Mouse (Mus musculus) neural tube, embryonic 11.5 days (tissue): ENCODE results near the gene Gpsm2. TPM values are rescaled to one million over a fixed set of nuclear protein-coding genes. Genes with fewer than 3 reads are reported as not detected.
"Not testable (repeated sequence)": the region's sequence is repeated elsewhere in the genome, so short reads cannot be mapped to it uniquely, and the experiment has no call there.

Experiments
- ATAC-seq: fragments of 200-750 bp; cut with Nextera tagmentation; 2 replicates; pipeline ENCODE4 v1.8.0; 2017; ENCODE audit warnings: moderate number of reproducible peaks, mild to moderate bottlenecking, moderate TSS enrichment, moderate library complexity; ENCODE audit not compliant: insufficient read depth, low FRiP score, low TSS enrichment
- DNase-seq: peaks from one replicate; pipeline ENCODE4 v3.0.0-alpha.2; 2015; ENCODE audit warnings: low spot score
- H3K27ac ChIP-seq: fragments of 300-500 bp; sonication (generic); 2 replicates; pipeline ENCODE4 v1.5.1; 2014; ENCODE audit warnings: low read depth, mild to moderate bottlenecking, low read length
- H3K27me3 ChIP-seq: fragments of 300-500 bp; sonication (generic); 2 replicates; pipeline ENCODE4 v1.6.1; 2014; ENCODE audit warnings: mild to moderate bottlenecking, low read length, mixed read lengths; ENCODE audit not compliant: control insufficient read depth, insufficient read depth
- H3K36me3 ChIP-seq: fragments of 300-500 bp; sonication (generic); 2 replicates; pipeline ENCODE4 v1.6.1; 2014; ENCODE audit warnings: mild to moderate bottlenecking, low read length, moderate library complexity, mixed read lengths; ENCODE audit not compliant: control insufficient read depth, insufficient read depth
- H3K4me1 ChIP-seq: fragments of 300-500 bp; sonication (generic); 2 replicates; pipeline ENCODE4 v1.6.1; 2014; ENCODE audit warnings: low read length, mixed read lengths; ENCODE audit not compliant: control insufficient read depth, insufficient read depth
- H3K4me2 ChIP-seq: fragments of 300-500 bp; sonication (generic); 2 replicates; pipeline ENCODE4 v1.6.1; 2014; ENCODE audit warnings: low read depth, mild to moderate bottlenecking, moderate library complexity
- H3K4me3 ChIP-seq: fragments of 300-500 bp; sonication (generic); 2 replicates; pipeline ENCODE4 v1.5.1; 2014; ENCODE audit warnings: low read depth, low read length
- H3K9ac ChIP-seq: fragments of 300-500 bp; sonication (generic); 2 replicates; pipeline ENCODE4 v1.6.1; 2014; ENCODE audit warnings: mild to moderate bottlenecking, low read length
- H3K9me3 ChIP-seq: fragments of 300-500 bp; sonication (generic); 2 replicates; pipeline ENCODE4 v1.6.1; 2016; ENCODE audit warnings: low read length; ENCODE audit not compliant: control insufficient read depth
- WGBS: fragments of 180-500 bp; shearing (Covaris S2); extraction: QIAGEN DNeasy Blood & Tissue Kit; methylation state at CpG from one replicate; pipeline ENCODE4 v1.1.7; 2014; 5-methylcytosine and 5-hydroxymethylcytosine counted together
- polyA plus RNA-seq: library from polyadenylated mRNA; unstranded; fragments of >200 nt; fragmentation: Nextera tagmentation; extraction: Ambion mirVana; gene quantifications from 2 replicates; pipeline ENCODE4 v1.2.1, GENCODE M21; 2014

Gpsm2 gene
- polyA plus RNA-seq, 1 experiment from 2014 or later, result 109 TPM

DNA sequence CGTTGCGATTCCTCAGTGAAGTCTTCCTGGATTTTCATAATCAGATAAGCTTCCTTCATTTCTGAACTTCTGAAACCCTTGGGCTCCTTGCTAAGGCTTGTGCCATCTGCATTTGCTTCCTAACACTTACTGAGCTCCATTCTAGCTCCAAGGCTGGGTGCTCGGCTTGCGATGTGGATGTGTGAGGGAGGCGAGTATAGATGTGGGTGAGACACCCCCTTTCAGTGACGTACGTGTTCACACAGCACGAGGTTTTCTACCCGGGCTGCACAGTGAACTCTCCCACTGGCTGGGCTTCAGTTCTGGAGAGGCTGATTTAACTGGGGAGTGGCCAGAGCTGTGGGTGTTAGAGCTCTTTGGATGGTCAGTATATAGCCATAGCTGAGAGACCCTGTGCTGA is 63.5 kb downstream of the Gpsm2 start:
- ATAC-seq (no peak), DNase-seq (no peak)
- H3K36me3 ChIP-seq, result peaks cover 11% of the 10 kb centered on the region
- H3K9me3 ChIP-seq, result no peaks in the 10 kb centered on the region
- H3K4me2 ChIP-seq, result no peak overlapping the region
- H3K27ac ChIP-seq, result no peak overlapping the region
- H3K9ac ChIP-seq, result no peak overlapping the region
- 97% methylated on average over 9 of the region's 9 CpGs for WGBS
- H3K4me1 ChIP-seq, result peaks cover 6% of the 10 kb centered on the region; the same call in 1 of the 2 replicates
- H3K4me3 ChIP-seq, result no peak overlapping the region
- H3K27me3 ChIP-seq, result no peaks in the 10 kb centered on the region

DNA sequence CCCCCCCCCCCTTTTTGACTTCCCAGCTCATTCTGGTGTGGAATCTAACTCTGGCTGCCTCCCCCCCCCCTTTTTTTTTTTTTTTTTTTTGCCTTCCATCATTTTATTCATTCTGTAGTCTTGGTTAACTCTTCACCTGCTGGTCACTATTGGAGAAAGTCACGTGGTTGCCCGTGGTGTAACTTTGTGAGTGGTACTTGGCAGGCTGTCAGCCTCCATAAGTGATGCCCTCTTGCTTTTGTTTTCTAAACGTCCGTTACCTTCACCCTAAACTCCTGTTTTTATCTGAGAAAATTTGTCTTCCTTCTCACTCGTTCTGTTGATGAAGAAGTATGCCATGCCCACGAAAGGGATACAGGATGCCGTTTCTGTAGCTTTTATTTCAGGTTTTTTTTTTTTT is 66.6 kb downstream of the Gpsm2 start:
- no peaks in the 10 kb centered on the region for H3K27me3 ChIP-seq
- H3K9me3 ChIP-seq, result no peaks in the 10 kb centered on the region
- no peak overlapping the region for H3K27ac ChIP-seq
- ATAC-seq (no peak), DNase-seq (no peak)
- H3K9ac ChIP-seq, result no peak overlapping the region
- no peak overlapping the region for H3K4me2 ChIP-seq
- H3K36me3 ChIP-seq, result no peaks in the 10 kb centered on the region
- H3K4me1 ChIP-seq, result peaks cover 6% of the 10 kb centered on the region; the same call in 1 of the 2 replicates
- WGBS, result 81% methylated on average over 7 of the region's 7 CpGs
- H3K4me3 ChIP-seq, result no peak overlapping the region

DNA sequence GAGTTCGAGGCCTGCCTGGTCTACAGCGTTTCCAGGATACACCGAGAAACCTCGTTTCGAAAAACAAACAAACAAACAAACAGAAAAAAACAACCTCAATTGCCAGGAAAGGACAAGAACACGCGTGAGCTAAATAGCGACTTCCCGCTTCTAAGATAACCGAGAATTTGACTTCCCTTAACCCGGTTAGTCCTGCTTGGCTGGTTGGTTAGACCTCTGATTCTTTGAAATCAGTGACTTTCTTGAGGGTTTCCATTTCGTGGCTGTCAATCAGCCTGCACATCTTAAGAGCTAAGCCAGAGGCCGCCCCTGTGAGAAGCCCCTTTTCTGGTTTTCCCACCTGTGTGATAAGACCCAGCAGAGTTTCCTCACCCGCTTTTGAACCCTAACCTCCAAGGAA is 67.5 kb downstream of the Gpsm2 start:
- Histone ChIP-seq H3K4me2 (peak overlapping the region; percentile 52), H3K4me1 (peaks cover 6% of the 10 kb centered on the region; the same call in 1 of the 2 replicates), H3K27ac (no peak overlapping the region), H3K27me3 (no peaks in the 10 kb centered on the region), H3K36me3 (no peaks in the 10 kb centered on the region), H3K9me3 (no peaks in the 10 kb centered on the region), H3K4me3 (peak overlapping the region; percentile 59), H3K9ac (peak overlapping the region; percentile 47)
- no peak for DNase-seq
- ATAC-seq, result no peak
- WGBS, result 33% methylated on average over 14 of the region's 14 CpGs

DNA sequence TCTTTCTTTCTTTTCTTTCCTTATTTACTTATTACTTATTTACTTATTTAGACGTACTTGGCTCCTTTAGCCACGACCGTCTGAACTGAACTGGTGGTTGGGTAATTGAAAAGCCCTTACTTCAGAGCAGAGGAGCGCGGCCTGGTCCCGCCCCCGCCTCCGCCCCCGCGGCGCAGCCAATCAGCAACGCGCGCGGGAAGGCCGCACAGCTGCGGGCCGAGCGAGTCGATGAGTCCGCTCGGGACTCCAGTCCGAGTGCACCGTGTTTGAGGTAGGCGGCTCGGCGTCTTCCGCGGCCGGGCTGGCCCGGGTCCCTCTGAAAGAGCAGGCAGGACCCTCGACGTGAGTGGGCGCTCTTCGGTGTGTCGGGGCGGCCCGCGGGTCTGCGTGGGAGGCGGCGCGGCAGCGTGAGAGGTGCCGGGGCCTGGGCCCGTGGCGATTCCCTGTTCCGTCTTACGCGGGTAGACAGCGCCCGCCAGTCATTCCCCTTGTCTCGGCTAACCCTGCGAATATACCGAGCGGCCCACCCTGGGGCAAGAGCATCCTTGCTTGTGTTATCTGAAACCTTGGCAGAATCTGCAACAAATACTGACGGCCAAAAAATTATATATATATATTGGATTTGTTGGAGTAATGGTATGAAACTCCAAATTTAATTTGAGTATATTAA is 68.3 kb downstream of the Gpsm2 start, which contains the start of gene Clcc1:
TSS of gene Clcc1 (plus strand) at position 204 of the 670 bp plus-strand sequence.
- no peaks in the 10 kb centered on the region for H3K27me3 ChIP-seq
- ATAC-seq (peak; percentile 98), DNase-seq (peak; percentile 97)
- under 1% methylated on average over 53 of the region's 57 CpGs for WGBS
- H3K36me3 ChIP-seq, result no peaks in the 10 kb centered on the region
- H3K9me3 ChIP-seq, result no peaks in the 10 kb centered on the region
- peak within 1 kb of the TSS; percentile 59 for H3K4me3 ChIP-seq
- H3K27ac ChIP-seq, result 0 out of 2 replicates have a peak within 1 kb of the TSS, but pooled peaks have one; percentile 2
- peak within 1 kb of the TSS; percentile 52 for H3K4me2 ChIP-seq
- peaks cover 6% of the 10 kb centered on the region; the same call in 1 of the 2 replicates for H3K4me1 ChIP-seq
- peak within 1 kb of the TSS; percentile 76 for H3K9ac ChIP-seq

DNA sequence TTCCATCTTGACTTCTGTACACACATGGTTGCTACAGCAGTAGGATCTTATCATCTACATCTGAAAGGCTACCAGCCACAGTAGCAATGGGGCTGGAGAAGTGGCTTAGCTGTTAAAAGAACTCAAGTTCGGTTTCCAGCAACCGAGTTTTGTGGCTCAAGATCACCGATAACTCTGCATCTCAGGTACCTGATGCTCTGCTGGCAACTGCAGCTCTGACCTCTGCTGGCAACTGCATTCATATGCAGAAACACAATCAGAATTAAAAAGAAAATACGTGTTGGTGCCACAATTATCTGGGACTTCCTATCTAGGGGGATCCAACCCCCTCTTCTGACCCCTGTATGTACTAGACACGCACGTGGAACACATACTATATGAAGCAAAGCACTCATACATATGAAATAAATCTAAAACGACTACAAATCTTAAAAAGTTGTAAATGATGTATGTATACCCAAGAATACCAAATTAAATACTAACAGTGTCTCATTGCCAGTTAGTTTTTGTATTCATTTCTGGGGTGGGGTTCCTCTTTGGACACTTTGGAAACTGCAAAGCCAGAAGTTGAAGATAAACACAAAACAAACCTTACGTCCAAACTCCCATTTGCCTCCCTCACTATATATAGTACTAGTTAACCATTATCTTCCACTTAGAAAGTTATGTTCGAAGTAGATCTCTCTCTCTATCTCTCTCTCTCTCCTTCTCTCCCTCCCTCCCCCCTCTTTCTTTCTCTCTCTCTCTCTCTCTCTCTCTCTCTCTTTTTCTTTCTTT is 69.1 kb downstream of the Gpsm2 start:
- no peak for DNase-seq
- 30% methylated on average over 9 of the region's 9 CpGs for WGBS

DNA sequence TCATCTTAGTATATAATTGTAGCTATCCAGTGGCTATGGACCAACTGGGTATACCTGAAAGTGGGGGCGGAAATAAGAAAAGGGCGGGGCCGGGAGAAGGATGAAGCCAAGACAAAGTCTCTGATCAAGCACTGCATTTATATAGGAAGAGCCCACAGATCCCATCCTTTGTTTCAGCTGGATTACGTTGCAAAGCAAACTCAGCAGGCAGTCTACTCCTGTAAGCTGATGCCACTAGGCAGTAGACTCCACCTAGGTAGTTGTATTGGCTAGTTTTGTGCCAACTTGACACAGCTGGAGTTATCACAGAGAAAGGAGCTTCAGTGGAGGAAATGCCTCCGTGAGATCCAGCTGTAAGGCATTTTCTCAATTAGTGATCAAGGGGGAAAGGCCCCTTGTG is 74.4 kb downstream of the Gpsm2 start:
- H3K9me3 ChIP-seq, H3K4me1 ChIP-seq, H3K9ac ChIP-seq, DNase-seq, H3K4me3 ChIP-seq, ATAC-seq, H3K4me2 ChIP-seq, H3K36me3 ChIP-seq, H3K27ac ChIP-seq, H3K27me3 ChIP-seq: not testable (repeated sequence)
- 46% methylated on average over 5 of the region's 5 CpGs for WGBS

More for the DNA sequence above, 69.1 kb downstream of the Gpsm2 start:
- Histone ChIP-seq H3K27me3 (no peaks in the 10 kb centered on the region), H3K4me3 (no peak overlapping the region), H3K4me1 (peaks cover 6% of the 10 kb centered on the region; the same call in 1 of the 2 replicates), H3K36me3 (no peaks in the 10 kb centered on the region), H3K9ac (no peak overlapping the region), H3K9me3 (no peaks in the 10 kb centered on the region), H3K4me2 (peak overlapping the region; percentile 24), H3K27ac (no peak overlapping the region)
- no peak for ATAC-seq

DNA sequence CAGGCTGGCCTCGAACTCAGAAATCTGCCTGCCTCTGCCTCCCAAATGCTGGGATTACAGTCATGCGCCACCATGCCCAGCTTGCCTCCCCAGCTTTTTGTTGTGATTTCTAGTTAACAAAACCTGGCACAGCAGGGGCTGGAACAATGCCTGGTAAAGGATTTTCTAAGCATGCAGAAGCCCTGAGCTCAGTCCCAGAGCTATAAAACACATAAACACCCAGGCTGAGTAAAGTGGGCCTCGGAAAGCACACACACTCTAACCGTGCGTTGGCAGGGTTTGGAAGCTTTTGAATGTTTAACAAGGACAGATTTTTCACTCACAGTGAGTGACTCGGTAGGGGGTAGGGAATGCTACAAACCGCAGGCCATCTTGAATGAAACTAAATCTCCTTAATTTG is 76.1 kb downstream of the Gpsm2 start:
- H3K27me3 ChIP-seq, result no peaks in the 10 kb centered on the region
- ATAC-seq, result no peak
- no peak overlapping the region for H3K4me3 ChIP-seq
- 67% methylated on average over 7 of the region's 7 CpGs for WGBS
- no peaks in the 10 kb centered on the region for H3K9me3 ChIP-seq
- no peak for DNase-seq
- no peak overlapping the region for H3K27ac ChIP-seq
- no peaks in the 10 kb centered on the region for H3K4me1 ChIP-seq
- H3K9ac ChIP-seq, result no peak overlapping the region
- no peak overlapping the region for H3K4me2 ChIP-seq
- H3K36me3 ChIP-seq, result peaks cover 4% of the 10 kb centered on the region; the same call in 1 of the 2 replicates

DNA sequence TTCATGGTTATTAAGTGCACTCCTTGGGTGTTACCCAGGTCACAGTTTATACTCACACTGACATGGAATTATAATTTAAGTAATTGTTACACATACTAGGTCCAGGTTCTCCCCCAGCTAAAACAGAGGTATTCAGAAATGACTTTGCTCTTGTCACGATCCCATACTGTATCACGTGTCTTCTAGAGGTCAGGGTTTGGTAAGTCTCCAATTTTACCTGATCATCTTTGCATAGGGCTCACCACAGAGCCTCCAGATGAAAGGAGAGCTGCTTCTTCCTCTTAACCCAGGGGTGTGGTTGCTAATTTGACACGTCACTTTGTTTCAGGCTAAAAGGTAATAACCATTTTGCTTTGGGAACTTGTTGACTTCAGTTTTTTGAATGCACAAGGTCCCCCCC is 77.3 kb downstream of the Gpsm2 start:
- H3K27ac ChIP-seq, result no peak overlapping the region
- no peaks in the 10 kb centered on the region for H3K4me1 ChIP-seq
- WGBS, result 91% methylated on average over 3 of the region's 3 CpGs
- DNase-seq (no peak), ATAC-seq (no peak)
- H3K4me3 ChIP-seq, result no peak overlapping the region
- H3K4me2 ChIP-seq, result no peak overlapping the region
- no peaks in the 10 kb centered on the region for H3K27me3 ChIP-seq
- no peaks in the 10 kb centered on the region for H3K9me3 ChIP-seq
- H3K9ac ChIP-seq, result no peak overlapping the region
- peaks cover 4% of the 10 kb centered on the region; the same call in 1 of the 2 replicates for H3K36me3 ChIP-seq
